Mouse (Mus musculus) E14TG2a.4 (cell line): ENCODE results near the gene Arfgap2.

ENCODE experiments used
- H3K27me3 ChIP-seq: 2 replicates; pipeline ENCODE4 v1.6.1; 2014; ENCODE audit warnings: low read length, control low read depth; ENCODE audit not compliant: insufficient read depth
- H3K36me3 ChIP-seq: 2 replicates; pipeline ENCODE4 v1.6.1; 2014; ENCODE audit warnings: low read length, control low read depth; ENCODE audit not compliant: insufficient read depth
- H3K4me1 ChIP-seq: replicated peaks from 2 replicates; pipeline ENCODE4 v1.6.1; 2014; ENCODE audit warnings: low read depth, low read length, control low read depth
- H3K4me3 ChIP-seq: replicated peaks from 2 replicates; pipeline ENCODE4 v1.5.1; 2014; ENCODE audit warnings: mild to moderate bottlenecking, low read length
- H3K9me3 ChIP-seq: 2 replicates; pipeline ENCODE4 v1.6.1; 2014; ENCODE audit warnings: low read length, control low read depth
- CTCF ChIP-seq: conservative IDR thresholded peaks from 2 replicates; pipeline ENCODE4 v1.5.1; 2014; ENCODE audit warnings: low read length
- NANOG ChIP-seq: IDR thresholded peaks from 2 replicates; pipeline ENCODE4 v1.6.1; 2014; ENCODE audit warnings: borderline replicate concordance, low read length, mixed read lengths
- POU5F1 ChIP-seq: IDR thresholded peaks from 2 replicates; pipeline ENCODE4 v1.6.1; 2014; ENCODE audit warnings: low read length, borderline replicate concordance

The Arfgap2 gene

GRCm38 (mm10) chr2:91257126-91257980 is 7.4 kb upstream of the Arfgap2 start:
- Histone ChIP-seq H3K9me3 (no peaks in the 10 kb centered on the region), H3K4me3 (peak overlapping the region; percentile 87), H3K36me3 (no peaks in the 10 kb centered on the region), H3K4me1 (peaks cover 50% of the 10 kb centered on the region), H3K27me3 (peaks cover 93% of the 10 kb centered on the region)
- TF ChIP-seq POU5F1 (no peak), NANOG (no peak), CTCF (no peak)

- Histone ChIP-seq H3K4me1 (peaks cover 56% of the 10 kb centered on the region), H3K4me3 (peak overlapping the region; percentile 87), H3K27me3 (peaks cover 86% of the 10 kb centered on the region), H3K9me3 (no peaks in the 10 kb centered on the region), H3K36me3 (peaks cover 6% of the 10 kb centered on the region; the same call in 1 of the 2 replicates)
- TF ChIP-seq CTCF (no peak), NANOG (no peak), POU5F1 (no peak)
Observed at GRCm38 (mm10) chr2:91258054-91258453, 6.7 kb upstream of the Arfgap2 start.

GRCm38 (mm10) chr2:91258830-91259229 is 5.9 kb upstream of the Arfgap2 start:
- no peak overlapping the region for H3K4me3 ChIP-seq
- H3K4me1 ChIP-seq, result peaks cover 63% of the 10 kb centered on the region
- H3K27me3 ChIP-seq, result peaks cover 78% of the 10 kb centered on the region
- H3K9me3 ChIP-seq, result no peaks in the 10 kb centered on the region
- H3K36me3 ChIP-seq, result peaks cover 6% of the 10 kb centered on the region; the same call in 1 of the 2 replicates
- no peak for TF ChIP-seq CTCF
- no peak for TF ChIP-seq NANOG
- no peak for TF ChIP-seq POU5F1

GRCm38 (mm10) chr2:91259493-91259892 is 5.3 kb upstream of the Arfgap2 start:
- Histone ChIP-seq H3K4me1 (peaks cover 70% of the 10 kb centered on the region), H3K4me3 (no peak overlapping the region), H3K9me3 (no peaks in the 10 kb centered on the region), H3K36me3 (peaks cover 6% of the 10 kb centered on the region; the same call in 1 of the 2 replicates), H3K27me3 (peaks cover 72% of the 10 kb centered on the region)
- TF ChIP-seq POU5F1 (no peak), NANOG (no peak), CTCF (no peak)

- H3K4me1 ChIP-seq, result peaks cover 56% of the 10 kb centered on the region
- peaks cover 28% of the 10 kb centered on the region for H3K27me3 ChIP-seq
- TF ChIP-seq CTCF (no peak), NANOG (no peak), POU5F1 (no peak)
- peaks cover 32% of the 10 kb centered on the region for H3K36me3 ChIP-seq
- peak overlapping the region; percentile 90 for H3K4me3 ChIP-seq
- H3K9me3 ChIP-seq, result no peaks in the 10 kb centered on the region
Observed at GRCm38 (mm10) chr2:91263692-91264660, 798 bp upstream of the Arfgap2 start.

- Histone ChIP-seq H3K4me3 (no peak overlapping the region), H3K9me3 (no peaks in the 10 kb centered on the region), H3K27me3 (no peaks in the 10 kb centered on the region), H3K4me1 (peaks cover 41% of the 10 kb centered on the region), H3K36me3 (peaks cover 67% of the 10 kb centered on the region)
- TF ChIP-seq POU5F1 (no peak), NANOG (no peak), CTCF (no peak)
Observed at GRCm38 (mm10) chr2:91268042-91268441, 3.3 kb downstream of the Arfgap2 start.

- peaks cover 35% of the 10 kb centered on the region for H3K4me1 ChIP-seq
- peaks cover 74% of the 10 kb centered on the region for H3K36me3 ChIP-seq
- no peak overlapping the region for H3K4me3 ChIP-seq
- TF ChIP-seq CTCF (no peak), POU5F1 (no peak), NANOG (no peak)
- H3K27me3 ChIP-seq, result no peaks in the 10 kb centered on the region
- no peaks in the 10 kb centered on the region for H3K9me3 ChIP-seq
Observed at GRCm38 (mm10) chr2:91268706-91269105, 3.9 kb downstream of the Arfgap2 start.

- Histone ChIP-seq H3K36me3 (peaks cover 84% of the 10 kb centered on the region), H3K27me3 (no peaks in the 10 kb centered on the region), H3K9me3 (no peaks in the 10 kb centered on the region), H3K4me3 (no peak overlapping the region), H3K4me1 (peaks cover 25% of the 10 kb centered on the region)
- TF ChIP-seq NANOG (no peak), CTCF (no peak), POU5F1 (no peak)
Observed at GRCm38 (mm10) chr2:91269687-91270133, 4.9 kb downstream of the Arfgap2 start.
